10 mouse cellular contexts compared by ENCODE assay signal in the genomic region with DNA sequence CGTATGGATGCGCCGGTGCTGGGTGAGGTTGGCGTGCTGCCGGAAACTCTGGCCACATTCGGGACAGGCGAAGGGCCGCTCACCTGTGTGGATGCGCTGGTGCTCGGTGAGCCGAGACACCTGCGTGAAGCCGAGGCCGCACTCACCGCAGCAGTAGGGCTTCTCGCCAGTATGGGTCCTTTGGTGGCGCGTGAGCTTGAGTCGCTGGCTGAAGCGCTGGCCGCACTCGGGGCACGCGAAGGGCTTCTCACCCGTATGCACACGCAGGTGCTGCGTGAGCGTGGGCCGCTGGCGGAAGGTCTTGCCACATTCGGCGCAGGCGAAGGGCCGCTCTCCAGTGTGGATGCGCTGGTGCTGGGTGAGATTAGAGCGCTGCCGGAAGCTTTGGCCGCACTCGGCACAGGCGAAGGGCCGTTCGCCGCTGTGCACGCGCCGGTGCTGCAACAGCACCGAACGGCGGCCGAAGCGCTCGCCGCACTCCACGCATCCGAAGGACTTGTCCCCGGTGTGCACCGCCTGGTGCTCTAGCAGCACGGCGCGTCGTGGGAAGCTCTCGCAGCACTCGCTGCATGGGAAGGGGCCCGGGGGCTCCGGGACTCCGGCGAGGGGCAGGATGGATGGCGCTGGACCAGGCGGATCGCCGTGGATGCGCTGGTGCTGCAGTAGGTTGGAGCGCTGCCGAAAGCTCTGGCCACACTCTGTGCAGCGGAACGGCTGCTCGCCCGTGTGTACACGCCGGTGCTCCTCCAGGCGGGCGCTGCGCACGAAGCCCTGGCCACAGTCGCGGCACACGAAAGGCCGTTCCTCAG. TPM values are rescaled to one million over a fixed set of nuclear protein-coding genes. Genes with fewer than 3 reads are reported as not detected.
DNase-seq lines count a peak whose midpoint lies in the region; ATAC-seq and TF ChIP-seq lines count a peak whose summit lies in the region.
"Had no signal": no experiment of that assay in that cellular context is flagged by ENCODE, and none has a peak within 500 bp of the region (broad histone marks: within the 10 kb centered on the region; RNA-seq: fewer than 3 reads in every experiment).

No protein-coding gene starts in this region.

- H3K9me3 ChIP-seq in hindbrain, embryonic 10.5 days, result peaks cover 13% of the 10 kb centered on the region
- H3K9me3 ChIP-seq in limb, embryonic 14.5 days (ENCODE audit: control insufficient read depth, low read length), result no peaks in the 10 kb centered on the region
- H3K9me3 ChIP-seq in neural tube, embryonic 15.5 days (replicated peaks), result no peaks in the 10 kb centered on the region

- H3K27me3 ChIP-seq in hindbrain, embryonic 10.5 days (ENCODE audit: insufficient read depth, poor library complexity, severe bottlenecking), result peaks cover 55% of the 10 kb centered on the region
- H3K27me3 ChIP-seq in limb, embryonic 14.5 days (ENCODE audit: control insufficient read depth, insufficient read depth, low read length), result peaks cover 31% of the 10 kb centered on the region
- H3K27me3 ChIP-seq in neural tube, embryonic 15.5 days (replicated peaks), result peaks cover 50% of the 10 kb centered on the region
- H3K27me3 ChIP-seq: Patski had no signal

- no peaks in the 10 kb centered on the region for H3K36me3 ChIP-seq in hindbrain, embryonic 10.5 days
- no peaks in the 10 kb centered on the region for H3K36me3 ChIP-seq in limb, embryonic 14.5 days (ENCODE audit: control insufficient read depth, insufficient read depth, low read length)
- H3K36me3 ChIP-seq in neural tube, embryonic 15.5 days, result no peaks in the 10 kb centered on the region

- 5% methylated on average over 88 of the region's 88 CpGs for WGBS in hindbrain, embryonic 10.5 days
- 5% methylated on average over 86 of the region's 88 CpGs for WGBS in limb, embryonic 14.5 days
- 4% methylated on average over 88 of the region's 88 CpGs for WGBS in neural tube, embryonic 15.5 days

- peak overlapping the region; percentile 95 for H3K4me2 ChIP-seq in limb, embryonic 14.5 days (replicated peaks; ENCODE audit: low read depth, low read length, severe bottlenecking)
- peak overlapping the region; percentile 97 for H3K4me2 ChIP-seq in neural tube, embryonic 15.5 days

- peak overlapping the region; percentile 35 for H3K4me3 ChIP-seq in cortical plate, adult 2 months (ENCODE audit: insufficient read depth, low read length)
- peak overlapping the region; percentile 62 for H3K4me3 ChIP-seq in hindbrain, embryonic 10.5 days
- peak overlapping the region; percentile 45 for H3K4me3 ChIP-seq in limb, embryonic 14.5 days (replicated peaks; ENCODE audit: low read length)
- peak overlapping the region; percentile 53 for H3K4me3 ChIP-seq in neural tube, embryonic 15.5 days (replicated peaks)

- no peak for TF ChIP-seq CTCF in cortical plate, adult 2 months (IDR thresholded peaks at IDR 0.05; ENCODE audit: extremely low read depth, insufficient read depth, low read length)

- peaks cover 3% of the 10 kb centered on the region; the same call in 1 of the 2 replicates for H3K4me1 ChIP-seq in cortical plate, adult 2 months (ENCODE audit: control insufficient read depth, insufficient read depth, low read length)
- H3K4me1 ChIP-seq in hindbrain, embryonic 10.5 days (replicated peaks), result peaks cover 25% of the 10 kb centered on the region
- H3K4me1 ChIP-seq in limb, embryonic 14.5 days (ENCODE audit: control insufficient read depth, insufficient read depth, low read length), result peaks cover 15% of the 10 kb centered on the region
- H3K4me1 ChIP-seq in neural tube, embryonic 15.5 days, result peaks cover 27% of the 10 kb centered on the region

- DNase-seq in kidney, adult 18-20 months, result peak; percentile 37
- no peak for DNase-seq in kidney, adult 9 months
- DNase-seq in R1 (ENCODE audit: low read depth, low spot score), result peak; percentile 76
- DNase-seq in hindbrain, embryonic 10.5 days (ENCODE audit: low spot score), result peak; percentile 65
- DNase-seq in limb, embryonic 14.5 days (ENCODE audit: low spot score), result no peak
- DNase-seq in natural killer cell, adult 2 months (ENCODE audit: low spot score in 2 of 2), result no peak

- H3K9ac ChIP-seq in limb, embryonic 14.5 days (ENCODE audit: low read depth, low read length, severe bottlenecking), result peak overlapping the region; percentile 69
- H3K9ac ChIP-seq in neural tube, embryonic 15.5 days (replicated peaks), result peak overlapping the region; percentile 67

- peak overlapping the region; percentile 66 for H3K27ac ChIP-seq in cortical plate, adult 2 months (ENCODE audit: insufficient read depth, low read length)
- H3K27ac ChIP-seq in hindbrain, embryonic 10.5 days, result peak overlapping the region; percentile 66; the same call in 1 of the 2 replicates
- H3K27ac ChIP-seq in limb, embryonic 14.5 days (replicated peaks; ENCODE audit: low read depth, low read length), result no peak overlapping the region
- H3K27ac ChIP-seq in neural tube, embryonic 15.5 days (replicated peaks), result peak overlapping the region; percentile 81
- H3K27ac ChIP-seq: macrophage had no signal

- peak; percentile 21 for ATAC-seq in limb, embryonic 14.5 days (ENCODE audit: low FRiP score, low read depth)
- ATAC-seq in neural tube, embryonic 15.5 days (ENCODE audit: low FRiP score), result peak; percentile 66
- ATAC-seq: Patski had no signal

- peak; percentile 29; the same call in 1 of the 2 replicates for TF ChIP-seq POLR2A in cortical plate, adult 2 months (IDR thresholded peaks at IDR 0.05; ENCODE audit: extremely low read depth, insufficient read depth, low read length)
- TF ChIP-seq POLR2A in limb, embryonic 14.5 days (IDR thresholded peaks at IDR 0.05; ENCODE audit: borderline replicate concordance, extremely low read depth, insufficient read depth, insufficient read length), result no peak

RNA-seq across cellular contexts. Expression of a gene that starts 5.6 kb away (rescaled TPM):
- polyA plus RNA-seq in cortical plate, adult 2 months (2012; rRNA removed), result 400 and 402 TPM in 2 replicates
- 126 and 157 TPM in 2 replicates for polyA plus RNA-seq in hindbrain, embryonic 10.5 days (2016; fragmentation: Nextera tagmentation; extraction: Ambion mirVana)
- 294 and 308 TPM in 2 replicates for polyA plus RNA-seq in limb, embryonic 14.5 days (2012; rRNA removed)
- 159 and 165 TPM in 2 replicates for polyA plus RNA-seq in limb, embryonic 14.5 days (2014; fragmentation: Nextera tagmentation; extraction: Ambion mirVana)
- polyA plus RNA-seq in neural tube, embryonic 15.5 days (2015; fragmentation: Nextera tagmentation; extraction: Ambion mirVana), result 129 and 149 TPM in 2 replicates

RNA-seq across cellular contexts. Expression of a gene that starts 9.0 kb away (rescaled TPM):
- polyA plus RNA-seq in cortical plate, adult 2 months (2012; rRNA removed), result 224 and 229 TPM in 2 replicates
- polyA plus RNA-seq in hindbrain, embryonic 10.5 days (2016; fragmentation: Nextera tagmentation; extraction: Ambion mirVana), result 113 and 144 TPM in 2 replicates
- polyA plus RNA-seq in limb, embryonic 14.5 days (2012; rRNA removed), result 97.3 and 151 TPM in 2 replicates
- polyA plus RNA-seq in limb, embryonic 14.5 days (2014; fragmentation: Nextera tagmentation; extraction: Ambion mirVana), result 164 TPM in 2 replicates
- 165 and 170 TPM in 2 replicates for polyA plus RNA-seq in neural tube, embryonic 15.5 days (2015; fragmentation: Nextera tagmentation; extraction: Ambion mirVana)

RNA-seq across cellular contexts. Expression of a gene that starts 10.9 kb away (rescaled TPM):
- 14.3 and 15.2 TPM in 2 replicates for polyA plus RNA-seq in cortical plate, adult 2 months (2012; rRNA removed)
- 2.8 and 4.4 TPM in 2 replicates for polyA plus RNA-seq in hindbrain, embryonic 10.5 days (2016; fragmentation: Nextera tagmentation; extraction: Ambion mirVana)
- 5.3 and 7.1 TPM in 2 replicates for polyA plus RNA-seq in limb, embryonic 14.5 days (2012; rRNA removed)
- polyA plus RNA-seq in limb, embryonic 14.5 days (2014; fragmentation: Nextera tagmentation; extraction: Ambion mirVana), result 1.9 and 2.5 TPM in 2 replicates
- 7.7 and 8.8 TPM in 2 replicates for polyA plus RNA-seq in neural tube, embryonic 15.5 days (2015; fragmentation: Nextera tagmentation; extraction: Ambion mirVana)

RNA-seq across cellular contexts. Expression of a gene that starts 33.8 kb away (rescaled TPM):
- polyA plus RNA-seq in cortical plate, adult 2 months (2012; rRNA removed), result 32.2 and 33.4 TPM in 2 replicates
- 31.3 and 34.4 TPM in 2 replicates for polyA plus RNA-seq in hindbrain, embryonic 10.5 days (2016; fragmentation: Nextera tagmentation; extraction: Ambion mirVana)
- 29.3 and 46.7 TPM in 2 replicates for polyA plus RNA-seq in limb, embryonic 14.5 days (2012; rRNA removed)
- 25.5 and 25.8 TPM in 2 replicates for polyA plus RNA-seq in limb, embryonic 14.5 days (2014; fragmentation: Nextera tagmentation; extraction: Ambion mirVana)
- polyA plus RNA-seq in neural tube, embryonic 15.5 days (2015; fragmentation: Nextera tagmentation; extraction: Ambion mirVana), result 37.6 and 38.7 TPM in 2 replicates

RNA-seq across cellular contexts. Expression of a gene that starts 44.7 kb away (rescaled TPM):
- polyA plus RNA-seq in cortical plate, adult 2 months (2012; rRNA removed), result 225 and 226 TPM in 2 replicates
- 373 and 399 TPM in 2 replicates for polyA plus RNA-seq in hindbrain, embryonic 10.5 days (2016; fragmentation: Nextera tagmentation; extraction: Ambion mirVana)
- 610 and 816 TPM in 2 replicates for polyA plus RNA-seq in limb, embryonic 14.5 days (2012; rRNA removed)
- 408 and 456 TPM in 2 replicates for polyA plus RNA-seq in limb, embryonic 14.5 days (2014; fragmentation: Nextera tagmentation; extraction: Ambion mirVana)
- 202 and 224 TPM in 2 replicates for polyA plus RNA-seq in neural tube, embryonic 15.5 days (2015; fragmentation: Nextera tagmentation; extraction: Ambion mirVana)

Comparison
In these comparisons a context has a peak if more than half of its experiments do, and no peak if none do; other contexts are left out.
1. DNase-seq: peak in kidney, adult 18-20 months (single experiment), R1 (single experiment) and hindbrain, embryonic 10.5 days (single experiment); none in kidney, adult 9 months (single experiment), limb, embryonic 14.5 days (single experiment) and natural killer cell, adult 2 months (0 of 2).
2. Peak in every context shown above with its lines, with median percentiles within 50 percentile points of each other: H3K4me3 ChIP-seq.